Mouse (Mus musculus): Measurements from ENCODE around the gene Capn13. TPM values are rescaled to one million over a fixed set of nuclear protein-coding genes. Genes with fewer than 3 reads are reported as not detected.

The Capn13 gene
- not detected for polyA plus RNA-seq (2017; shearing (Covaris generic))

GRCm38 (mm10) chr17:73400862-73401261 is at the start of gene Capn13:
Gene Capn13 (minus strand): TSS chr17:73400866.

Measured in inflammation-experienced regulatory T-cells (primary cell).